Mouse (Mus musculus) left cerebral cortex, adult 18-20 months (tissue): Measurements from ENCODE around the gene Preb. TPM values are rescaled to one million over a fixed set of nuclear protein-coding genes. Genes with fewer than 3 reads are reported as not detected.

Experiments used
- DNase-seq, 2 experiments: peaks; one replicate each; pipeline ENCODE4 v3.0.0; 2021 to 2022; ENCODE audit warnings: low spot score in 2 of 2, mixed read lengths in 1 of 2
- total RNA-seq, 2 experiments: library from RNA; stranded (reverse); gene quantifications; 2 replicates each; pipeline ENCODE4 v1.2.3; 2021

The Preb gene
- total RNA-seq, 2 experiments from 2014 or later, result 121 to 133 TPM

- DNase-seq, result no peak
Measured at GRCm38 (mm10) chr5:30923119-30923518, 37.0 kb downstream of the Preb start.

GRCm38 (mm10) chr5:30922581-30923041, 37.5 kb downstream of the Preb start:
- no peak for DNase-seq

GRCm38 (mm10) chr5:30921256-30922033, 38.7 kb downstream of the Preb start, which contains the start of gene Khk:
Gene Khk, plus strand, starts transcription at chr5:30921431.
- DNase-seq, result peak; percentile 87 to 94

- DNase-seq, result no peak
Measured at GRCm38 (mm10) chr5:30920621-30921020, 39.5 kb downstream of the Preb start.

- DNase-seq, result no peak
Measured at GRCm38 (mm10) chr5:30919831-30920614, 40.1 kb downstream of the Preb start.

- DNase-seq, result no peak
Measured at GRCm38 (mm10) chr5:30918691-30919090, 41.5 kb downstream of the Preb start.

- no peak for DNase-seq
Measured at GRCm38 (mm10) chr5:30917891-30918670, 42.1 kb downstream of the Preb start.

- DNase-seq, result no peak
Measured at GRCm38 (mm10) chr5:30917348-30917747, 42.8 kb downstream of the Preb start.

GRCm38 (mm10) chr5:30916841-30917240, 43.3 kb downstream of the Preb start:
- no peak for DNase-seq

GRCm38 (mm10) chr5:30915974-30916433, 44.2 kb downstream of the Preb start:
- peak; percentile 80 to 90 for DNase-seq

GRCm38 (mm10) chr5:30915456-30915855, 44.7 kb downstream of the Preb start:
- no peak for DNase-seq

GRCm38 (mm10) chr5:30914849-30915248, 45.3 kb downstream of the Preb start:
- no peak for DNase-seq

GRCm38 (mm10) chr5:30914101-30914635, 46.0 kb downstream of the Preb start:
- DNase-seq, result no peak

GRCm38 (mm10) chr5:30913060-30913841, 46.9 kb downstream of the Preb start, which contains the start of gene Emilin1:
Gene Emilin1, plus strand, starts transcription at chr5:30913402.
- no peak for DNase-seq

- DNase-seq, result no peak
Measured at GRCm38 (mm10) chr5:30912156-30912555, 48.0 kb downstream of the Preb start.

GRCm38 (mm10) chr5:30910481-30910880, 49.7 kb downstream of the Preb start:
- DNase-seq, result no peak

- no peak for DNase-seq
Measured at GRCm38 (mm10) chr5:30909863-30910262, 50.3 kb downstream of the Preb start.

- DNase-seq, result no peak
Measured at GRCm38 (mm10) chr5:30909300-30909659, 50.9 kb downstream of the Preb start.

GRCm38 (mm10) chr5:30908426-30909299, 51.5 kb downstream of the Preb start:
- DNase-seq, result no peak
